Mouse (Mus musculus) retina, embryonic 14.5 days (tissue): Measurements from ENCODE around the gene Ftcd.

Experiments
- DNase-seq: peaks from one replicate; pipeline ENCODE4 v3.0.0-alpha.2; 2015; ENCODE audit warnings: low spot score

The Ftcd gene

GRCm38 (mm10) chr10:76612473-76612872, 37.0 kb downstream of the Ftcd start:
- DNase-seq, result no peak

- DNase-seq, result no peak
Measured at GRCm38 (mm10) chr10:76622411-76622810, 47.0 kb downstream of the Ftcd start.

DNA sequence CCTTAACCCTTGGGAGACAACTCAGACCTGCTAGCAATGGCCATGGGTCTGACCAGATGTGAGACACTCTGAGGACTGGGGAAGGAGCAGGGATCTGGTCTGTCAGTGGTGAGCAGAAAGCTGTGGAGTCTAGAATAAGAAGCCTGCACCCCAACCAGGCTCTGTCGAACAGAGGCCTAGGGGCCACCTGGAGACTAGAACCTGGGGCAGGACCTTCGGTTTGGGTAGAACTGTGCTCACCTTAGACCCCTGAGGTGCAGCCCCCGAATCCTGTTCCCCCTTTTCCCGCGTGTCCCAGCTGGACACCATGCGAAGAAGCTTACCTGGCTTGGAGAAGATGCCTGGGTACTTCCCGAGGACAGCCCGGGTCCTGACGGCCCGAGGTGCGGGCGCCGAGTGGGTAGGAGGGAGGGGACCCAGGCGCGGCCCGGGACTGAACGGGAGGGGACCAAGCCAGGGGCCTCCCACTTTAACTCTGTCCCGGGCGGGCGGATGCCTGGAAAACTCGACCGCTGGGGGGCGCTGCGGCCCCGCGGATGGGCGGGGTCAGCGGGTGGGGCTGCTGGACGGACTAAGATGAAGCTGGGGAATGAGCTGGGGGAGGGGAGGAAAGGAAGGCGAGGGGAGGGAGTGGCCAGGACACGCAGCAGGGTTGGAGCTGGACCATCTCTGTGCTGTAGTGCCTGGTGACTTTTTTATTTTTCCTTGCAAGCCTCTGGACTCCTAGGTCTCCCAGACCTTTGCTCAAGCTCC, 47.7 kb downstream of the Ftcd start, which contains the start of gene Col6a2:
Col6a2 (minus strand) TSS at position 703 of the 753 bp plus-strand sequence.
- DNase-seq, result peak; percentile 90

GRCm38 (mm10) chr10:76623734-76624133, 48.3 kb downstream of the Ftcd start:
- DNase-seq, result peak; percentile 10

GRCm38 (mm10) chr10:76624903-76625302, 49.5 kb downstream of the Ftcd start:
- no peak for DNase-seq

DNA sequence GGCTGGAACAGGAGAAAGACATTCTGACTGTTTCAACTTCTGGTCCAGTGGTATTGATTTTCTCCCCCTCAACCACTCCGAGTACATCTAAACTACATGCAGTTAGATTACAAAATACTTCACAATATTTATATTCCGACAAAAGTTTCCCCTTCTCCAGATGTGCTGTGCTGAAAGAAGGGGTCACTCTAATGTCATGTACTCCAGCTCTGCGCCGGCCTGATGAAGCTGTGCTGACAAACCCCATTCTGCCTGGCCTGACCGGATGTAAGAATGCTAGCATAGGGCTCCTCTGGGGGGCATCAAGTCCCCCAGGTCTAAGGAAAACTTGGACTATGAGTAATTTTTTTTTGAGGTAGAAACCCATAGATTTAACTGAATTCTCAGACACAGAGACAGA, 52.3 kb downstream of the Ftcd start:
- no peak for DNase-seq

- no peak for DNase-seq
Measured at GRCm38 (mm10) chr10:76630657-76631056, 55.2 kb downstream of the Ftcd start.

DNA sequence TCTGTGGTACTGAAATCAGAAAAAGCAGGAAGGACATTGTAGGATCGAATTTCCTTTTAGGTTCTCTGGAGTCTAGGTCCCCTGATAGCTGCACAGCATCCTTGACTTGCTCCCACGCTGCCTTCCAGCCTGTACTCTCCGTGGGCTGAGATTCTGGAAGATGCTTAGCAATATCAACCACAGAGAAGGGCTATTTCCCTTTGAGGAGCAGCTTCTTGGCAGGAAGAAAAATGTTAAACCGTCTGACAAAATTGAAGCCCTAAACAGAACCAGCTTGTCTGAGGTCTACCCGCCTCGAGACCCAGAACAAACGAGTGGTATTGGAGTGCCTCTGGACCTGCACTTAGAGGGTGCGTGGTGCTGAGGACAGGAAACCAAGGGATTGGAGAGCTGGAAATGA, 57.2 kb downstream of the Ftcd start:
- no peak for DNase-seq

- no peak for DNase-seq
Measured at GRCm38 (mm10) chr10:76634094-76634571, 58.7 kb downstream of the Ftcd start.

DNA sequence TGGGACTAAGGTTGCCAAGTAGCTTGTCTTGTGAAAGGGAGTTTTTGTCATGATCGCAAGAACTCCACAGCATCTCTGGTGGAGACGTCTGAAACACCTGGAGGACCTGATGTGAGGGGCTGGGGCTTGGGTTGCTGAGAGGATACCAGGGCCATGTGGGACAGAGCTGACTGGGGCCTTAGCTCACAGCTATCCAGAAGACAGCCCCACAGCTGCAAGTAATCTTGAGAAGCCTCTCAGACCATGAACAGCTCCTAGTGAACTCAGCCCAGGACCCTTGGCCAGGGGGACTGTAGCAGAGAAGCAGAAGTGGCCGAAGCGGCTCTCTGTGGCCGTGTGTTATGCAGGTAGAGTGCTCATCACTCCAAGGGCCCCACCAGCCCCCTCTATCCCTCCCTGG, 59.1 kb downstream of the Ftcd start:
- DNase-seq, result no peak

- DNase-seq, result no peak
Measured at GRCm38 (mm10) chr10:76636026-76636425, 60.6 kb downstream of the Ftcd start.

GRCm38 (mm10) chr10:76636601-76637000, 61.2 kb downstream of the Ftcd start:
- no peak for DNase-seq
